Mouse (Mus musculus): ENCODE measurements around the gene Mrpl20.

DNA sequence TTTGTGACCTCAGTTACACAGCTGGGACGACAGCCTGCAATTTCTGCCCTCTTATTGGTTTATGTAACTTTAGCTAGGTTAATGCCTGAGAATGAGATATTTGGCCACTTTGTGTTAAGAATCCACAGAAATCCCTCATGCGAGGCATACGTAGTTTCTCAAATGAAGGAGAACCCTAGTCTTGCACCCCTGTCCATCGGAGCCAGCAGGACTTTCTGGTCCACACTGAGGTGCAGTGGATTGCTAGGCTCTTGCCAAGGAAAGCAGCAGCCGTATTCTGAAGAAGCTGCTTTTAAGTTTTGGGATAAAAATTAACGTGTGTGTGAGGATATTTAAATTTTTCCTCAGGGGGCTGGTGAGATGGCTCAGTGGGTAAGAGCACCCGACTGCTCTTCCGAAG lies 27.9 kb downstream of the Mrpl20 start:
- TF ChIP-seq CTCF (IDR thresholded peaks at IDR 0.05 in 2 of 3, conservative IDR thresholded peaks at IDR 0.05 in 1 of 3; ENCODE audit: control insufficient read depth in 1 of 3, insufficient read depth in 1 of 3, low read depth in 2 of 3, low read length in 3 of 3, poor library complexity in 1 of 3, severe bottlenecking in 1 of 3): no peak
- no peak for TF ChIP-seq EP300 (IDR thresholded peaks at IDR 0.05; ENCODE audit: low read depth in 1 of 2, low read length in 2 of 2)
- TF ChIP-seq POLR2A (IDR thresholded peaks at IDR 0.05; ENCODE audit: control insufficient read depth in 1 of 2, insufficient read depth in 1 of 2, low read depth in 1 of 2, low read length in 2 of 2, poor library complexity in 1 of 2): no peak
- no peak for TF ChIP-seq MXI1 (IDR thresholded peaks at IDR 0.05; ENCODE audit: low read depth, low read length)
- no peak for TF ChIP-seq ZKSCAN1 (IDR thresholded peaks at IDR 0.05; ENCODE audit: low read depth, low read length)
- TF ChIP-seq MYC (IDR thresholded peaks at IDR 0.05; ENCODE audit: low read depth, low read length): no peak
- no peak for TF ChIP-seq TAL1 (IDR thresholded peaks at IDR 0.05; ENCODE audit: low read length)
- TF ChIP-seq TCF12 (IDR thresholded peaks at IDR 0.05; ENCODE audit: low read depth, low read length): no peak
- TF ChIP-seq USF2 (IDR thresholded peaks at IDR 0.05; ENCODE audit: borderline replicate concordance in 1 of 2, insufficient read depth in 1 of 2, low read depth in 1 of 2, low read length in 2 of 2): no peak
- TF ChIP-seq SMC3 (IDR thresholded peaks at IDR 0.05; ENCODE audit: low read depth, low read length): no peak
- TF ChIP-seq ELF1 (IDR thresholded peaks at IDR 0.05; ENCODE audit: low read depth, low read length): no peak
- no peak for TF ChIP-seq SIN3A (IDR thresholded peaks at IDR 0.05; ENCODE audit: low read length)
- TF ChIP-seq POLR2AphosphoS5 (IDR thresholded peaks at IDR 0.05; ENCODE audit: borderline replicate concordance, low read depth, low read length): no peak
- TF ChIP-seq GATA1 (IDR thresholded peaks at IDR 0.05; ENCODE audit: low read depth, low read length): no peak

Data from MEL (cell line).